Mouse (Mus musculus): Measurements from ENCODE around the gene Zfp1. TPM values are rescaled to one million over a fixed set of nuclear protein-coding genes. Genes with fewer than 3 reads are reported as not detected.
"Not testable (repeated sequence)": the region's sequence is repeated elsewhere in the genome, so short reads cannot be mapped to it uniquely, and the experiment has no call there.

The Zfp1 gene
- total RNA-seq, 2 experiments from 2014 or later = 21.4 to 21.9 TPM

- DNase-seq (ENCODE audit: low spot score in 2 of 2) = no peak
These were observed 18.4 kb upstream of the Zfp1 start for GRCm38 (mm10) chr8:111624853-111625221.

- peak; percentile 74 to 81 for DNase-seq (ENCODE audit: low spot score in 2 of 2)
These were observed 17.3 kb upstream of the Zfp1 start for GRCm38 (mm10) chr8:111625694-111626527.

- no peak for DNase-seq (ENCODE audit: low spot score in 2 of 2)
These were observed 16.7 kb upstream of the Zfp1 start for GRCm38 (mm10) chr8:111626528-111626820.

- peak in 1 of 2 experiments; percentile 14 for DNase-seq (ENCODE audit: low spot score in 2 of 2)
These were observed 16.3 kb upstream of the Zfp1 start for GRCm38 (mm10) chr8:111626933-111627332.

- DNase-seq (ENCODE audit: low spot score in 2 of 2) = no peak
These were observed 15.3 kb upstream of the Zfp1 start for GRCm38 (mm10) chr8:111627923-111628322.

- no peak for DNase-seq (ENCODE audit: low spot score in 2 of 2)
These were observed 14.8 kb upstream of the Zfp1 start for GRCm38 (mm10) chr8:111628401-111628800.

- DNase-seq (ENCODE audit: low spot score in 2 of 2) = no peak
These were observed 14.2 kb upstream of the Zfp1 start for GRCm38 (mm10) chr8:111628894-111629501.

GRCm38 (mm10) chr8:111630105-111630521 is 13.1 kb upstream of the Zfp1 start, which contains the start of gene Ldhd:
Gene Ldhd, minus strand, starts transcription at chr8:111630374.
- DNase-seq (ENCODE audit: low spot score in 2 of 2) = peak; percentile 44 to 65

- no peak for DNase-seq (ENCODE audit: low spot score in 2 of 2)
These were observed 11.6 kb upstream of the Zfp1 start for GRCm38 (mm10) chr8:111631589-111631988.

GRCm38 (mm10) chr8:111632976-111633375 is 10.2 kb upstream of the Zfp1 start:
- no peak for DNase-seq (ENCODE audit: low spot score in 2 of 2)

GRCm38 (mm10) chr8:111638086-111638485 is 5.1 kb upstream of the Zfp1 start:
- no peak for DNase-seq (ENCODE audit: low spot score in 2 of 2)

GRCm38 (mm10) chr8:111641064-111641463 is 2.1 kb upstream of the Zfp1 start:
- no peak for DNase-seq (ENCODE audit: low spot score in 2 of 2)

- DNase-seq (ENCODE audit: low spot score in 2 of 2) = no peak
These were observed 705 bp upstream of the Zfp1 start for GRCm38 (mm10) chr8:111642496-111642895.

GRCm38 (mm10) chr8:111642939-111643263 is 300 bp upstream of the Zfp1 start:
- DNase-seq (ENCODE audit: low spot score in 2 of 2) = no peak

- DNase-seq (ENCODE audit: low spot score in 2 of 2) = not testable (repeated sequence)
These were observed 1.3 kb downstream of the Zfp1 start for GRCm38 (mm10) chr8:111644286-111645051.

- DNase-seq (ENCODE audit: low spot score in 2 of 2) = no peak
These were observed 2.5 kb downstream of the Zfp1 start for GRCm38 (mm10) chr8:111645715-111646114.

- no peak for DNase-seq (ENCODE audit: low spot score in 2 of 2)
These were observed 5.6 kb downstream of the Zfp1 start for GRCm38 (mm10) chr8:111648834-111649233.

GRCm38 (mm10) chr8:111650651-111651050 is 7.5 kb downstream of the Zfp1 start:
- no peak for DNase-seq (ENCODE audit: low spot score in 2 of 2)

- DNase-seq (ENCODE audit: low spot score in 2 of 2) = no peak
These were observed 10.3 kb downstream of the Zfp1 start for GRCm38 (mm10) chr8:111653524-111653923.

GRCm38 (mm10) chr8:111657312-111657854 is 14.2 kb downstream of the Zfp1 start:
- DNase-seq (ENCODE audit: low spot score in 2 of 2) = no peak

- no peak for DNase-seq (ENCODE audit: low spot score in 2 of 2)
These were observed 15.7 kb downstream of the Zfp1 start for GRCm38 (mm10) chr8:111658819-111659423.
